13 mouse cellular contexts compared by ENCODE assay signal in the genomic region with DNA sequence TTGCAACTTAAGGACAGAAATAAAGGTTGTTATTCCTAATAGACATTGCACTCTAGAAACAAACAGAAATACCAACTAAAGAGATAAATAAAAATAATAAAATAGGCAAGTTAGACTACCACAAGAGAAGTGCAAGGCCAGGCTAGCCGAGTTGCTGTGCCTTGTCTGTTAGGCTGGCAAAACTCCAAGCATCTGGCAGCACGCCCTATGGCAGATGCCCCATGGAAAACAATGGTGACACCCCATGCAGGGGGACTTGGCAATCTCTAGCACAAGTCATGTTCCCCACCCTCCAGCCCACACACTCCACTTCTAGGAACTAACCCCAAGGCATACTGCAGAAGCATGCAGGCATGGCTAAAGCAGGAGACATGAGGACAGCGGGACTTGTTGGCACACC. TPM values are rescaled to one million over a fixed set of nuclear protein-coding genes. Genes with fewer than 3 reads are reported as not detected.
DNase-seq lines count a peak whose midpoint lies in the region; ATAC-seq and TF ChIP-seq lines count a peak whose summit lies in the region.
"Had no signal": no experiment of that assay in that cellular context is flagged by ENCODE, and none has a peak within 500 bp of the region (broad histone marks: within the 10 kb centered on the region; RNA-seq: fewer than 3 reads in every experiment).

No protein-coding gene starts in this region.

- H3K27ac ChIP-seq in gastrocnemius, adult 2 months, result no peak overlapping the region
- H3K27ac ChIP-seq in lung, postnatal 0 days (ENCODE audit: low read length), result no peak overlapping the region
- H3K27ac ChIP-seq: forebrain, embryonic 13.5 days; hindbrain, embryonic 15.5 days; layer of hippocampus, adult 2 months; liver, embryonic 13.5 days; midbrain, embryonic 15.5 days had no signal

- no peaks in the 10 kb centered on the region for H3K4me1 ChIP-seq in lung, postnatal 0 days (ENCODE audit: insufficient read depth, low read depth, low read length)
- H3K4me1 ChIP-seq: liver, embryonic 13.5 days had no signal

- peak; percentile 26 for DNase-seq in gastrocnemius, adult 2 months
- DNase-seq in gastrocnemius, postnatal 36 days, result no peak
- DNase-seq in lung, postnatal 10 days, result peak; percentile 70
- DNase-seq in lung, postnatal 0 days (ENCODE audit: low spot score), result no peak
- peak; percentile 79 for DNase-seq in adrenal gland, postnatal 14 days
- peak; percentile 79 for DNase-seq in heart, postnatal 4 days
- DNase-seq in thymus, postnatal 0 days (ENCODE audit: low spot score), result no peak
- DNase-seq: liver, embryonic 13.5 days had no signal

- H3K27me3 ChIP-seq in lung, postnatal 0 days (replicated peaks; ENCODE audit: insufficient read depth, low read length), result no peaks in the 10 kb centered on the region
- H3K27me3 ChIP-seq: hindbrain, embryonic 15.5 days; liver, embryonic 13.5 days; midbrain, embryonic 15.5 days had no signal

- 55% methylated on average over 3 of the region's 3 CpGs for WGBS in lung, postnatal 0 days

- TF ChIP-seq CTCF in gastrocnemius, adult 2 months (IDR thresholded peaks at IDR 0.05), result no peak
- TF ChIP-seq CTCF in lung, postnatal 0 days (IDR thresholded peaks at IDR 0.05), result no peak

- H3K36me3 ChIP-seq in lung, postnatal 0 days (ENCODE audit: insufficient read depth, low read length), result no peaks in the 10 kb centered on the region
- H3K36me3 ChIP-seq: hindbrain, embryonic 15.5 days; liver, embryonic 13.5 days; midbrain, embryonic 15.5 days had no signal

- H3K4me2 ChIP-seq in lung, postnatal 0 days (replicated peaks; ENCODE audit: low read depth, low read length), result no peak overlapping the region
- H3K4me2 ChIP-seq: forebrain, embryonic 13.5 days; hindbrain, embryonic 15.5 days; liver, embryonic 13.5 days; midbrain, embryonic 15.5 days had no signal

- no peak for ATAC-seq in lung, postnatal 0 days
- no peak for ATAC-seq in activated CD4-positive, CD25-positive, alpha-beta regulatory T cell, adult 4 months
- ATAC-seq: forebrain, embryonic 13.5 days; midbrain, embryonic 15.5 days had no signal

- intact Hi-C loops in gastrocnemius, adult 2 months (cut with DNase I), result no loop called here
- intact Hi-C loops in gastrocnemius, postnatal 36 days (cut with DNase I), result no loop called here

- H3K9ac ChIP-seq in lung, postnatal 0 days (replicated peaks; ENCODE audit: low read depth), result no peak overlapping the region
- H3K9ac ChIP-seq: forebrain, embryonic 13.5 days; hindbrain, embryonic 15.5 days; liver, embryonic 13.5 days; midbrain, embryonic 15.5 days had no signal

- H3K4me3 ChIP-seq in gastrocnemius, adult 2 months, result no peak overlapping the region
- H3K4me3 ChIP-seq in lung, postnatal 0 days (ENCODE audit: low read depth, low read length), result no peak overlapping the region
- H3K4me3 ChIP-seq: forebrain, embryonic 13.5 days; hindbrain, embryonic 15.5 days; layer of hippocampus, adult 2 months; liver, embryonic 13.5 days; midbrain, embryonic 15.5 days had no signal

- no peak for TF ChIP-seq EP300 in lung, postnatal 0 days (IDR thresholded peaks at IDR 0.05)

- H3K9me3 ChIP-seq in lung, postnatal 0 days (ENCODE audit: low read length), result no peaks in the 10 kb centered on the region
- H3K9me3 ChIP-seq: forebrain, embryonic 13.5 days; hindbrain, embryonic 15.5 days; liver, embryonic 13.5 days; midbrain, embryonic 15.5 days had no signal

RNA-seq across cellular contexts. Expression of a gene that starts 47.6 kb away (rescaled TPM):
- under 1 TPM; 0.23 to 0.75 TPM for total RNA-seq in gastrocnemius, adult 2 months (2021)
- under 1 TPM; 0.30 to 0.51 TPM for total RNA-seq in gastrocnemius, postnatal 36 days (2021)
- polyA plus RNA-seq in lung, postnatal 0 days (2015; fragmentation: Nextera tagmentation; extraction: Ambion mirVana), result 0.54 and 1.1 TPM in 2 replicates
- 3.4 and 4.0 TPM in 2 replicates for total RNA-seq in adrenal gland, postnatal 14 days (2021)
- 1 to 10 TPM; 1.9 to 3.1 TPM for total RNA-seq in heart, postnatal 4 days (2021)
- 0.13 and 0.22 TPM in 2 replicates for polyA plus RNA-seq in thymus, postnatal 0 days (2015; fragmentation: Nextera tagmentation; extraction: Ambion mirVana)
- not detected for polyA plus RNA-seq in activated CD4-positive, CD25-positive, alpha-beta regulatory T cell, adult 4 months (2017; shearing (Covaris generic))

Comparison
In these comparisons a context has a peak if more than half of its experiments do, and no peak if none do; other contexts are left out.
1. DNase-seq: peak in gastrocnemius, adult 2 months (single experiment), lung, postnatal 10 days (single experiment), adrenal gland, postnatal 14 days (single experiment) and heart, postnatal 4 days (single experiment); none in gastrocnemius, postnatal 36 days (0 of 2), lung, postnatal 0 days (single experiment) and thymus, postnatal 0 days (single experiment).